Mouse (Mus musculus) embryonic fibroblast, embryonic 13.5 days (primary cell): ENCODE results near the gene Nav2.

Experiments used
- CTCF ChIP-seq: IDR thresholded peaks from 2 replicates; pipeline ENCODE4 v1.5.1; 2011; ENCODE audit warnings: mild to moderate bottlenecking, control low read depth, low read length, moderate library complexity, borderline replicate concordance; ENCODE audit not compliant: insufficient read depth
- POLR2A ChIP-seq: IDR thresholded peaks from 2 replicates; pipeline ENCODE4 v1.6.1; 2011; ENCODE audit warnings: low read depth, mild to moderate bottlenecking, control low read depth, low read length, moderate library complexity

DNA sequence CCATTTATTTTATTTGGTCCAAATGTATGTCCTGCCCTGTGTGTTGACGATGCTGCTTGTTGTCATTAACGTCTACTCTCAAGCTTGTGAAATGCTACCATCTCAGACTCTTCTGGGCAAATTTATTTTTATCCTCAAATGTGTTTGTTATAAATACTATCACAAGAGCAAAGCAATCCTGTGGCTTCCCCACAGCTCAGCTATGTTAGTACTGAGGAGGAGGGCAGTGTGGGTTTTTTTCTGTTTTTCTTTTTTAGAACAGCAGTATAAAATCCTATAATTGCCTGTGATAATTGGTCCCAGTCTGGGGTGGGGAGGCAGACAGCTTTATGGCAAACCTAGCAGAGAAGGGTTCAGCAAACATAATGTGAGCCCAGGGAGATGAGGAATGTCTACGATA, 465.1 kb downstream of the Nav2 start:
- TF ChIP-seq CTCF: no peak
- no peak for TF ChIP-seq POLR2A
